7 mouse cellular contexts compared by ENCODE assay signal in genomic region chr5:150168712-150169111, GRCm38 (mm10). TPM values are rescaled to one million over a fixed set of nuclear protein-coding genes. Genes with fewer than 3 reads are reported as not detected.
DNase-seq lines count a peak whose midpoint lies in the region; TF ChIP-seq lines count a peak whose summit lies in the region.

No protein-coding gene starts in this region.

- H3K9me3 ChIP-seq in hindbrain, embryonic 10.5 days: no peaks in the 10 kb centered on the region

- 4% methylated on average over 9 of the region's 9 CpGs for WGBS in hindbrain, embryonic 10.5 days

- no peaks in the 10 kb centered on the region for H3K4me1 ChIP-seq in hindbrain, embryonic 10.5 days (replicated peaks)

- H3K4me3 ChIP-seq in hindbrain, embryonic 10.5 days: no peak overlapping the region
- H3K4me3 ChIP-seq in layer of hippocampus, adult 2 months: no peak overlapping the region

- no peaks in the 10 kb centered on the region for H3K36me3 ChIP-seq in hindbrain, embryonic 10.5 days

- peak; percentile 85 for TF ChIP-seq CTCF in layer of hippocampus, adult 2 months (conservative IDR thresholded peaks at IDR 0.05)

- no peak overlapping the region for H3K27ac ChIP-seq in hindbrain, embryonic 10.5 days
- H3K27ac ChIP-seq in layer of hippocampus, adult 2 months: peak overlapping the region; percentile 86

- peak; percentile 71 for DNase-seq in MEL-GATA-1-ER (ENCODE audit: extremely low read depth, low read depth)
- peak; percentile 92 for DNase-seq in brain, adult 2 months (ENCODE audit: low read depth, low spot score)
- DNase-seq in fibroblast of lung, adult 2 months (ENCODE audit: low read depth): peak; percentile 18
- DNase-seq in hindbrain, embryonic 10.5 days (ENCODE audit: low spot score): peak; percentile 62
- peak; percentile 74 to 77 for DNase-seq in layer of hippocampus, adult 2 months (ENCODE audit: low spot score in 2 of 2)
- peak; percentile 65 for DNase-seq in lung, postnatal 25 days (ENCODE audit: low spot score)
- DNase-seq in retina, postnatal 7 days (ENCODE audit: low read depth, low spot score): peak; percentile 61

- H3K27me3 ChIP-seq in hindbrain, embryonic 10.5 days (ENCODE audit: insufficient read depth, poor library complexity, severe bottlenecking): no peaks in the 10 kb centered on the region

RNA-seq across cellular contexts. Expression of gene Fry, which starts 50.3 kb away (rescaled TPM):
- polyA plus RNA-seq in hindbrain, embryonic 10.5 days (2016; fragmentation: Nextera tagmentation; extraction: Ambion mirVana): 4.9 and 12.5 TPM in 2 replicates
- total RNA-seq in layer of hippocampus, adult 2 months (2021): 100 to 1,000 TPM; 215 to 246 TPM

Comparison
In these comparisons a context has a peak if more than half of its experiments do, and no peak if none do; other contexts are left out.
1. DNase-seq: peak in every context shown above with its lines; median percentile 92 in brain, adult 2 months; 76 in layer of hippocampus, adult 2 months; 71 in MEL-GATA-1-ER; 65 in lung, postnatal 25 days; 62 in hindbrain, embryonic 10.5 days; 61 in retina, postnatal 7 days; 18 in fibroblast of lung, adult 2 months.